Mouse (Mus musculus) stomach, embryonic 15.5 days (tissue): ENCODE data around the gene Tgfb1. TPM values are rescaled to one million over a fixed set of nuclear protein-coding genes. Genes with fewer than 3 reads are reported as not detected.

ENCODE experiments used
- ATAC-seq: fragments of 200-750 bp; cut with Nextera tagmentation; 2 replicates; pipeline ENCODE4 v1.8.0; 2017; ENCODE audit warnings: low read depth, moderate number of reproducible peaks, moderate TSS enrichment; ENCODE audit not compliant: insufficient read depth, low FRiP score
- H3K27ac ChIP-seq: fragments of 300-500 bp; sonication (generic); 2 replicates; pipeline ENCODE4 v1.5.1; 2015; ENCODE audit warnings: mild to moderate bottlenecking, inconsistent platforms
- H3K27me3 ChIP-seq: fragments of 300-500 bp; sonication (generic); replicated peaks from 2 replicates; pipeline ENCODE4 v1.6.1; 2015; ENCODE audit warnings: inconsistent platforms
- H3K36me3 ChIP-seq: fragments of 300-500 bp; sonication (generic); 2 replicates; pipeline ENCODE4 v1.6.1; 2015; ENCODE audit warnings: inconsistent platforms
- H3K4me1 ChIP-seq: fragments of 300-500 bp; sonication (generic); 2 replicates; pipeline ENCODE4 v1.6.1; 2015; ENCODE audit warnings: inconsistent platforms
- H3K4me2 ChIP-seq: fragments of 300-500 bp; sonication (generic); 2 replicates; pipeline ENCODE4 v1.6.1; 2015; ENCODE audit warnings: mild to moderate bottlenecking, inconsistent platforms
- H3K4me3 ChIP-seq: fragments of 300-500 bp; sonication (generic); replicated peaks from 2 replicates; pipeline ENCODE4 v1.5.1; 2015; ENCODE audit warnings: inconsistent platforms
- H3K9ac ChIP-seq: fragments of 300-500 bp; sonication (generic); 2 replicates; pipeline ENCODE4 v1.6.1; 2015; ENCODE audit warnings: inconsistent platforms
- H3K9me3 ChIP-seq: fragments of 300-500 bp; sonication (generic); 2 replicates; pipeline ENCODE4 v1.6.1; 2016; ENCODE audit warnings: inconsistent platforms
- WGBS: fragments of 180-500 bp; shearing (Covaris S2); methylation state at CpG from one replicate; pipeline ENCODE4 v1.1.7; 2015; 5-methylcytosine and 5-hydroxymethylcytosine counted together
- polyA plus RNA-seq: library from polyadenylated mRNA; unstranded; fragments of >200 nt; fragmentation: Nextera tagmentation; extraction: Ambion mirVana; gene quantifications from 2 replicates; pipeline ENCODE4 v1.2.1, GENCODE M21; 2015

Tgfb1 gene
- polyA plus RNA-seq, 1 experiment from 2014 or later: 4.1 TPM

- Histone ChIP-seq H3K36me3 (no peaks in the 10 kb centered on the region), H3K4me3 (peak overlapping the region; percentile 67), H3K9ac (peak overlapping the region; percentile 43; the same call in 1 of the 2 replicates), H3K9me3 (no peaks in the 10 kb centered on the region), H3K27me3 (no peaks in the 10 kb centered on the region), H3K27ac (no peak overlapping the region), H3K4me1 (peaks cover 11% of the 10 kb centered on the region), H3K4me2 (peak overlapping the region; percentile 72)
- 25% methylated on average over 10 of the region's 10 CpGs for WGBS
- no peak for ATAC-seq
Observed at GRCm38 (mm10) chr7:25657785-25658184, 29.0 kb upstream of the Tgfb1 start.

DNA sequence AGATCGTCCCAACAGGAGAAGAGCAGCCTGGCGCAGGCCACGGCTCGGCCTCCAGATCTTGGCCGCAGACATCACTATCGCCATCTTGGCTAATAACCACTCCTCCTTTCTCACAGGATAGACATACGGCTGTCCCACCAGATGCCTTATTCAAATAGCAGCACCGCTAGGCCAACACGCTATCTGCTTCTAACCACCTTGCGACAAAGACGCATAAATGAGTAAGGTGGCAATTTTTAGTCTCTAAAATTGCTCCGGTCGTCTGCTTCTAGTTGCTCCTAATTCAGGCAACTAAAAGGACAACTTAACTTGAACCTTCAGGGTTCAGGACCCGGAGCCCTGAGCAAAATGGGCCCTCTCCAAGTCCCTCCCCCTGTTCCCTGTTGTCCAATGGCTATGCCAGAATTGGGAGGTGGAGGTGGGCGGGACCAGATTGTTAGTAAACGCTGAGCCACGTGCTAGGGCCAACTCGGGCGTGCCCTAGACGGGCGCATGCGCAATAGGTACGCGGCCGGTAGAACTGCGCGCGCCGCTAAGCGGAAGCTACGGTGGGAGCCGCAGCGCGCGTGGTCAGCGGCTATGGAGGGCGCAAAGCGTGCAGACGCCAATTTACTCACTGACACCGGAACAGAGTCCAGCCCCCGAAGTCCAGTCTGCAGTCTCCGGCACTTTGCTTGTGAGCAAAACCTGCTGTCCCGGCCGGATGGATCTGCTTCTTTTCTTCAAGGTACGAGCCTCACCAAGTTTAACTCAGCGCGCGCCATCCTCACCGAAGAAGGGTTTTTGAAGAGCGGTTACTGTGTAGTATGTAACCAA lies 27.9 kb upstream of the Tgfb1 start, which contains the start of the genes Bckdha and Exosc5:
Bckdha (minus strand) TSS at position 325 of the 816 bp plus-strand sequence.
Exosc5 (plus strand) TSS at position 508 of the 816 bp plus-strand sequence.
- under 1% methylated on average over 50 of the region's 50 CpGs for WGBS
- Histone ChIP-seq H3K9ac (peak within 1 kb of the TSS; percentile 47), H3K4me3 (peak within 1 kb of the TSS; percentile 67), H3K36me3 (no peaks in the 10 kb centered on the region; the same call in 1 of the 2 replicates), H3K27me3 (no peaks in the 10 kb centered on the region), H3K27ac (peak within 1 kb of the TSS; percentile 78), H3K4me2 (peak within 1 kb of the TSS; percentile 72), H3K4me1 (peaks cover 11% of the 10 kb centered on the region), H3K9me3 (no peaks in the 10 kb centered on the region)
- peak; percentile 98 for ATAC-seq

- H3K27ac ChIP-seq: no peak overlapping the region
- ATAC-seq: no peak
- 93% methylated on average over 8 of the region's 8 CpGs for WGBS
- H3K4me1 ChIP-seq: no peaks in the 10 kb centered on the region
- H3K4me2 ChIP-seq: no peak overlapping the region
- no peaks in the 10 kb centered on the region for H3K27me3 ChIP-seq
- H3K36me3 ChIP-seq: peaks cover 10% of the 10 kb centered on the region; the same call in 1 of the 2 replicates
- no peak overlapping the region for H3K9ac ChIP-seq
- H3K4me3 ChIP-seq: no peak overlapping the region
- no peaks in the 10 kb centered on the region for H3K9me3 ChIP-seq
Observed at GRCm38 (mm10) chr7:25666381-25666780, 20.4 kb upstream of the Tgfb1 start.

GRCm38 (mm10) chr7:25669158-25669557 lies 17.6 kb upstream of the Tgfb1 start:
- Histone ChIP-seq H3K9ac (no peak overlapping the region), H3K27me3 (peaks cover 8% of the 10 kb centered on the region; the same call in 1 of the 2 replicates), H3K9me3 (no peaks in the 10 kb centered on the region), H3K36me3 (peaks cover 10% of the 10 kb centered on the region; the same call in 1 of the 2 replicates), H3K4me3 (no peak overlapping the region), H3K4me1 (no peaks in the 10 kb centered on the region), H3K27ac (no peak overlapping the region), H3K4me2 (no peak overlapping the region)
- 0 out of 2 replicates have a peak, but pooled peaks have one; percentile 8 for ATAC-seq
- WGBS: 89% methylated on average over 10 of the region's 10 CpGs

GRCm38 (mm10) chr7:25669631-25670030 lies 17.2 kb upstream of the Tgfb1 start:
- Histone ChIP-seq H3K36me3 (peaks cover 7% of the 10 kb centered on the region; the same call in 1 of the 2 replicates), H3K4me3 (no peak overlapping the region), H3K9ac (no peak overlapping the region)

GRCm38 (mm10) chr7:25670096-25670495 lies 16.7 kb upstream of the Tgfb1 start:
- no peak for ATAC-seq
- no peak overlapping the region for H3K9ac ChIP-seq
- H3K27ac ChIP-seq: no peak overlapping the region
- peaks cover 7% of the 10 kb centered on the region for H3K4me1 ChIP-seq
- no peaks in the 10 kb centered on the region for H3K9me3 ChIP-seq
- H3K4me3 ChIP-seq: no peak overlapping the region
- WGBS: 88% methylated on average over 4 of the region's 4 CpGs
- H3K27me3 ChIP-seq: peaks cover 17% of the 10 kb centered on the region
- no peak overlapping the region for H3K4me2 ChIP-seq
- H3K36me3 ChIP-seq: peaks cover 6% of the 10 kb centered on the region; the same call in 1 of the 2 replicates

More at GRCm38 (mm10) chr7:25669631-25670030, 17.2 kb upstream of the Tgfb1 start:
- WGBS: 76% methylated on average over 9 of the region's 9 CpGs
- Histone ChIP-seq H3K4me2 (no peak overlapping the region), H3K4me1 (peaks cover 3% of the 10 kb centered on the region; the same call in 1 of the 2 replicates), H3K9me3 (no peaks in the 10 kb centered on the region), H3K27me3 (peaks cover 13% of the 10 kb centered on the region; the same call in 1 of the 2 replicates), H3K27ac (no peak overlapping the region)
- ATAC-seq: no peak

GRCm38 (mm10) chr7:25671686-25672085 lies 15.1 kb upstream of the Tgfb1 start:
- Histone ChIP-seq H3K4me1 (peaks cover 12% of the 10 kb centered on the region), H3K4me2 (no peak overlapping the region), H3K27me3 (peaks cover 23% of the 10 kb centered on the region), H3K4me3 (no peak overlapping the region), H3K9ac (no peak overlapping the region), H3K27ac (no peak overlapping the region), H3K36me3 (peaks cover 3% of the 10 kb centered on the region; the same call in 1 of the 2 replicates), H3K9me3 (no peaks in the 10 kb centered on the region)
- 72% methylated on average over 2 of the region's 2 CpGs for WGBS
- ATAC-seq: no peak

- H3K4me1 ChIP-seq: peaks cover 12% of the 10 kb centered on the region
- H3K9me3 ChIP-seq: no peaks in the 10 kb centered on the region
- no peak overlapping the region for H3K27ac ChIP-seq
- WGBS: 55% methylated on average over 4 of the region's 4 CpGs
- ATAC-seq: no peak
- peaks cover 3% of the 10 kb centered on the region; the same call in 1 of the 2 replicates for H3K36me3 ChIP-seq
- H3K27me3 ChIP-seq: peaks cover 23% of the 10 kb centered on the region
- no peak overlapping the region for H3K9ac ChIP-seq
- no peak overlapping the region for H3K4me3 ChIP-seq
- H3K4me2 ChIP-seq: no peak overlapping the region
Observed at GRCm38 (mm10) chr7:25672442-25672841, 14.4 kb upstream of the Tgfb1 start.

- Histone ChIP-seq H3K36me3 (no peaks in the 10 kb centered on the region), H3K4me1 (peaks cover 12% of the 10 kb centered on the region), H3K4me2 (peak overlapping the region; percentile 73), H3K9ac (no peak overlapping the region), H3K9me3 (no peaks in the 10 kb centered on the region), H3K4me3 (no peak overlapping the region), H3K27ac (no peak overlapping the region), H3K27me3 (peaks cover 23% of the 10 kb centered on the region)
- no peak for ATAC-seq
- 24% methylated on average over 9 of the region's 9 CpGs for WGBS
Observed at GRCm38 (mm10) chr7:25674297-25674696, 12.5 kb upstream of the Tgfb1 start.

GRCm38 (mm10) chr7:25674719-25675300 lies 12.0 kb upstream of the Tgfb1 start, which contains the start of gene Tmem91:
Gene Tmem91, minus strand, starts transcription at chr7:25675166.
- Histone ChIP-seq H3K9me3 (no peaks in the 10 kb centered on the region), H3K4me2 (peak within 1 kb of the TSS; percentile 73), H3K9ac (no peak within 1 kb of the TSS), H3K4me1 (peaks cover 12% of the 10 kb centered on the region), H3K36me3 (no peaks in the 10 kb centered on the region), H3K4me3 (peak within 1 kb of the TSS; percentile 38), H3K27ac (no peak within 1 kb of the TSS), H3K27me3 (peaks cover 23% of the 10 kb centered on the region)
- WGBS: 3% methylated on average over 29 of the region's 29 CpGs
- no peak for ATAC-seq

DNA sequence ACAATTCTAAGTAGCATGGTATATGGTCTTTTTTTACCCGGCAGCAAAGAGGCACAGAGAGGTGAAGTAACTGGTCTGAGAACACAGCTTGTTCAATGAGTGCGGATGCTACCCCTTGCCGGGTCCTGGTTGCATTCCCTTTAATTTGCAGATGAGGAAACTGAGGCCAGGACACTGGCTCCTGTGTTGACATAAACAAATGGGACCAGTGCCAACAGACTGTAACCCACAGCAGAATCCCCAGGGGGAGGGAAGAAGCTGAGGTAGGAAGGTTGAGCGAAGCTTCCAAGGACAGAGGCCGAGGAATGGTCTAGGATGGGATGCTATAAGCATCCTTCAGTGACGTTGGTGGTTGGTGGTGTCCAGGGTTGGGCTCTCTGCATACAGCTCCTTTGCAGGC lies 11.4 kb upstream of the Tgfb1 start:
- H3K4me3 ChIP-seq: no peak overlapping the region
- no peak overlapping the region for H3K27ac ChIP-seq
- peak overlapping the region; percentile 73; the same call in 1 of the 2 replicates for H3K4me2 ChIP-seq
- ATAC-seq: no peak
- no peaks in the 10 kb centered on the region for H3K36me3 ChIP-seq
- H3K9me3 ChIP-seq: no peaks in the 10 kb centered on the region
- 46% methylated on average over 6 of the region's 6 CpGs for WGBS
- peaks cover 23% of the 10 kb centered on the region for H3K27me3 ChIP-seq
- H3K9ac ChIP-seq: no peak overlapping the region
- H3K4me1 ChIP-seq: peaks cover 17% of the 10 kb centered on the region
